Mouse (Mus musculus) CD4-positive, CD25-positive, alpha-beta regulatory T cell, adult 2 months (primary cell): ENCODE measurements around the gene Sult1a1.

Source experiments
- DNase-seq: peaks from one replicate; pipeline ENCODE4 v3.0.0-alpha.2; 2012; ENCODE audit warnings: low read depth, low spot score

Gene Sult1a1

GRCm38 (mm10) chr7:126676207-126676606 is at the start of gene Sult1a1:
Gene Sult1a1, minus strand, starts transcription at chr7:126676432.
- no peak for DNase-seq

DNA sequence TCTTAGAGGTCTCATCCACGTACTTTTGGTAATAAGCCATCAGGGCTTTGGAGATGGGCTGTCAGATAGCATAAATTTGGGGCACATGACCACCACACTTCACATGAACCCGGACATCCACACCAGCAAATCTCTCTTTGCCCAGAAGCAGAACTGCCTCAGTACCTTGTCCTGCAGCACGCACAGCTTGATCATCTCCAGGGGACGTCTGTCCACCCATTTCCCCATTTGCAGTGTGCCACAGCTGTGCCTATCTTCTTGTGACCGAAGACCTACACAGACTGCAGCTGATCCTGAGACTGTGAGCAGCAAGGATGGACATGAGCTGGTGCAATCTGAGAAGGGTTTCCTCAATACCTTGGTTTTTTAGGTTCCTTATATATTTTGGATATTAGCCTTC is 49.4 kb upstream of the Sult1a1 start:
- no peak for DNase-seq

DNA sequence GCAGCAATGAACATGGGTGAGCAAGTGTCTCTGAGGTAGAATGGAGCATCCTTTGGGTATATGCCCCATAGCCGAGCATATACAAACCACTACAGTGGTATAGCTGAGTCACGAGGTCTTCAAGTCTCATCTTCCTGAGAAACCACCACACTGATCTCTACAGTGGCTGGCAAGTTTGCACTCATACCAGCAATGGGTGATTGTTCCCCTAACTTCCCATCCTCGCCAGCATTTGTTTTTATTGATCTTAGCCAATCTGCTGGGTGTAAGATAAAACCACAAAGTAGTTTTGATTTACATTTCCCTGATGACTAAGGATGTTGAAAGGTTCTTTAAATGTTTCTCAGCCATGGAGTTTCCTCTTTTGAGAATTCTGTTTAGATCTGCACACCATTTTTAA is 48.8 kb upstream of the Sult1a1 start:
- DNase-seq = no peak

- no peak for DNase-seq
Measured at GRCm38 (mm10) chr7:126721635-126722034, 45.4 kb upstream of the Sult1a1 start.

- peak; percentile 63 for DNase-seq
Measured at GRCm38 (mm10) chr7:126718787-126719337, 42.6 kb upstream of the Sult1a1 start.

DNA sequence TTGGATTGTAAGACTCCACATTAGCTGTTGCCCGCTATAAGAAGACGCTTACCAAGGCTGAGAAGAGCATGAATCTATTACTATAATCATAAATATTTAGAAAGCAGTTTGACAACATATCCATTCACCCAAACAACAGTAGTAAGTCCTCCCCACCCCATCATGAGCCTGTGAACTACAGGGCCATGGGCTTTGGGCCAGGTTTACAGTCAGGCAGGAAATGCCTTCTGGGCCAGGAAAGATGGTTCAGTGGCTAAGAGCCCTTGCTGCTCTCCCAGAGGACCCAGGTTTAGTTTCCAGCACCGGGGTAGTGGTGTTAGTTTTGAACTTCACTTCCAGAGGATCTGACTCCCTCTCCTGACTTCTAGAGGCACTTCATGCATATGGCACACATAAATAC is 41.3 kb upstream of the Sult1a1 start:
- no peak for DNase-seq

GRCm38 (mm10) chr7:126715679-126716078 is 39.4 kb upstream of the Sult1a1 start:
- no peak for DNase-seq

- no peak for DNase-seq
Measured at GRCm38 (mm10) chr7:126711910-126712309, 35.7 kb upstream of the Sult1a1 start.

GRCm38 (mm10) chr7:126710266-126710665 is 34.0 kb upstream of the Sult1a1 start:
- no peak for DNase-seq

DNA sequence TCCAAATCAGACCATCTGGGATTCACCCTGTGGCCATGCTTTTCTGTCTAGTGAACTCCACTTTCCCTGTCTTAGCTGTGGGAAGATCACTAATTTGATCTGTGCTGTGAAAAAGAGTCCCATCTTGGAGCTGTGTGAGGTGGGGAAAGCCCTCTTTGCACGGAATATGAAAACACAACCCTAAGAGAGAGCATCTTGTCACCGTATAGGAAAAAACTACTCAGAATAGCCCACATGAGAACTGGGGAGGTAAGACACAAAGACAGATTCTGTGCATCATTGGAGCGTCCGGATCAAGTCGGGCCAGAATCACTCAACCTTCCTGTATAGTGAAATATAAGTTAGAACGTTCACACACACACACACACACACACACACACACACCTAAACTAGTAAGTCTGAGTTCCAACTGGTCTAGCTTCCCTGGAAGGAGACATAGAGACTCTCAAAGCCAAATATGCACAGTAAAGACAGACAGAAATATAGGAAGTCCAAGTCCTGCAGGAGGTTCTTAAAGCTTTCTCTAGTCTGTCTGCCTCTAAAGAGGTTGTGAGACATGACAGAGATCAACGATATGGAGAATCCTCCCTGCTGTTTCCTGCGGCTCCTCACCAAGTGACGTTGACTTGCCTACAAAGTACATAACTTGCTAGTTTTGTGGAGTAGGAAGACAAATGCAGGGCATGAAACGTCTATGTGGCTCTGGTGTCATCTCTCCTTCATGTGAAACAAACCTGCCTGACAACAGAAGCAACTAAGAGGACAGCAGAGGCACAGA is 32.1 kb upstream of the Sult1a1 start:
- DNase-seq = peak; percentile 63

GRCm38 (mm10) chr7:126707442-126708174 is 31.4 kb upstream of the Sult1a1 start, which contains the start of gene Coro1a:
Gene Coro1a, minus strand, starts transcription at chr7:126707787.
- DNase-seq = peak; percentile 77

DNA sequence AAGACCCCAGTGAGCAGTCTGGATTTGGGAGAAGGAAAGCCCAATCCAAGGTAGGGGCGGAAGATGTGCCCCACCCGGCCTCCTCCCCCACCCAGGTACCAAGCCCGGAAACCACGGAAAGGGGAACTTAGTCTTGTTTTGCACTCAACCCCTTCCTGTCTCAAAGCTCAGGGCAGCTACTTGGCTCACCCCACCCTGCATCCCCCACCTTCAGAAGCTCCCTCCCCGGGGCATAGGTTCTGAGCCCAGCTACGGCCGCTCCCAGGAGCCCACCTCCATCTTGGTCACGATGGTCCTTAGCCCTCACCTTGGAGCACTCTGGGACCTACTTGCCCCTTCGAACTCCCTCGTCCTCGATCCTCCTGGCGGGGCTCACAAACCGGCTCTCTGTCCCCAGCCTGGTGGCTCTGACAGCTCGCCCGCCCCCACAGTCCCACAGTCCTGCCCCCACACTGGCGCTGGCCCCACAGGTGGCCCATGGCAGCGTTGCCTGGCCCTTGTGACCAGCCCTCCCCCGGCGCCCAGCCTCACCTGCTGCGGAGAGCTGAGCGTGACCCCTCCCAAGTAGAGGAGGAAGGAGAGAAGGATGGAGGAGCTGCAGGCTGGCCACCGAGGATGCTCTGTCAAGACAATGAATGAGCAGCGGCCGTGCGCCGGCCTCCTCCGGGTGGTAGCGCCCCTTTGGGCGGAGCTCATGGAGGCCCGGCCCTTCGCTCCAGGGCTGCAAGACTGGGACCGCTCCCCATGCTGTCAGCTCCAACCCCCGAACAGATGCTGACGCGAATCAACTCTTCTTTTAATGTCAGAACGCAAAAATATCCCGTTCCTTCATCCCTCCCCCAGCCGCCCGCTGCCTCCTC is 28.1 kb upstream of the Sult1a1 start:
- DNase-seq = peak; percentile 92

GRCm38 (mm10) chr7:126703757-126704077 is 27.5 kb upstream of the Sult1a1 start:
- DNase-seq = no peak

- DNase-seq = peak; percentile 74
Measured at GRCm38 (mm10) chr7:126702861-126703756, 26.9 kb upstream of the Sult1a1 start.

DNA sequence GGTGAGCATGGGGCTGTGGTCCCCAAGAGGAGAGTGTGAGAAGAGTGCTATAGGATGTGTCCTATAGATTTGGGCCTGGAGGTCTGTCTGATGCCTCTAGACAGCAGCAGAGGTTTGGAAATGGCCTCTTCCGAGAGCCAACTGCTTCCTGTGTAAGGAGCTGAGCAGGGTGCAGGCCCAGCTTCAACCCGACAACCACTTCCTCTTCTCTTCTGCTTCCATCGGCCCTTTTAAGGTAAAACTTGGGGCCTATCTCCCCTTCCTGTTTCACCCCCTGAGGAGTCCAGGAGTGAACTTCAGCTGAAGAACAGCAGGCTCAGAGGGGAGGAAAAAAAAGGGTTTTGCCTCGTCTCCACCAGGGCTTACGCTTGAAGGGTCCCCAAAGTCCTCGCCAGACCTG is 26.1 kb upstream of the Sult1a1 start:
- peak; percentile 88 for DNase-seq

- DNase-seq = no peak
Measured at GRCm38 (mm10) chr7:126701559-126702357, 25.5 kb upstream of the Sult1a1 start.

DNA sequence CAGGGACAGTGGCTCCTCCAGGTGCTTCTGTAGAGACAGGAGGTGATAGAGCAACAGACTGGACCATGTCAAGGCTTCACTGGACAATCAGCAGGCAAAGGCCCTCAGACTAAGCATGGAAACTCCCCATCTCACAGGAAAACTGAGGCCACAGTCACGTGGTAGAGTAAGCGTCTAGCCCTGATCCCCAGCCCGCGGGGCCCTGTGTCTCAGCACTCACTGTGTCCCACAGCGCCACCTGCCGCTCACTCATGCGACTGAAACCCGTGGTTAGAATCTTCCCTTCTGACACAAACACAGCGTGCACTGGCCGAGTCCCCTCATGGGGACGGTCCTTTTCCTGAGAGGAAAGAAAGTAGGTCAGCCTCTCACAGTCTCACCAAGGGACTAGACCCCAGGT is 24.8 kb upstream of the Sult1a1 start:
- DNase-seq = peak; percentile 97

- peak; percentile 33 for DNase-seq
Measured at GRCm38 (mm10) chr7:126700063-126701015, 24.1 kb upstream of the Sult1a1 start.

DNA sequence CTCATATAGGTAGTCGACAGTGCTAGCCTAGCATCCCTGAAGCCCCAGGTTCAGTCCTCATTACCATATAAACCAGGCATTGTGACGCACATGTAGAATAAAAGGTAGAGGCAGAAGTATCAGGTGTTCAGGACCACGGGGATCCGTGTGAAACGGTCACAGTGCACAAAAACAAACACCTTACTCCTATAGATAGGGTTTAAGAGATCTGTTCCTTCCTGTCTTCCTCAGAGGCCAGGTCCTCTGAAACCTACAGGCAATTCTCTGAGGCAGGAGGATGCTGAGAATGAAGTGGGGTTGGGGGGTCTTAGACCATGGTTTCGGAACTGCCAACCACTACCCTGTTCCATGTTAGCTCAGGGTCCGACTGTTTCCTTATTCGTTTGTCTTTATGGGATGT is 21.6 kb upstream of the Sult1a1 start:
- peak; percentile 50 for DNase-seq
